Mouse (Mus musculus) MEL (cell line): ENCODE data around the gene Bmper. TPM values are rescaled to one million over a fixed set of nuclear protein-coding genes. Genes with fewer than 3 reads are reported as not detected.

Source experiments
- DNase-seq: peaks from one replicate; pipeline ENCODE4 v3.0.0; 2011; ENCODE audit warnings: low read depth, low spot score
- H3K27ac ChIP-seq: 2 replicates; pipeline ENCODE4 v1.5.1; 2012; ENCODE audit warnings: low read depth, mild to moderate bottlenecking, control low read depth, low read length, moderate library complexity; ENCODE audit not compliant: control insufficient read depth
- H3K27me3 ChIP-seq, 2 experiments: fragments of 150-350 bp in 1 of 2; sonication (generic) in 1 of 2; 2 replicates each; pipeline ENCODE4 v1.6.1; 2012; ENCODE audit warnings: low read length in 2 of 2, mild to moderate bottlenecking in 2 of 2, improper control_type of control experiment in 1 of 2, moderate library complexity in 1 of 2; ENCODE audit not compliant: insufficient read depth in 2 of 2, control insufficient read depth in 1 of 2
- H3K36me3 ChIP-seq, 2 experiments: 2 replicates each; pipeline ENCODE4 v1.6.1; 2012 to 2014; ENCODE audit warnings: low read length in 2 of 2, improper control_type of control experiment in 1 of 2, inconsistent platforms in 1 of 2, mild to moderate bottlenecking in 1 of 2; ENCODE audit not compliant: insufficient read depth in 2 of 2, control insufficient read depth in 1 of 2
- H3K4me1 ChIP-seq, 2 experiments: fragments of 150-350 bp in 1 of 2; sonication (generic) in 1 of 2; 2 replicates each; pipeline ENCODE4 v1.6.1; 2012; ENCODE audit warnings: low read length in 2 of 2, improper control_type of control experiment in 1 of 2, mild to moderate bottlenecking in 1 of 2; ENCODE audit not compliant: insufficient read depth in 2 of 2, control insufficient read depth in 1 of 2
- H3K4me3 ChIP-seq, 2 experiments: fragments of 150-350 bp in 1 of 2; sonication (generic) in 1 of 2; 2 replicates each; pipeline ENCODE4 v1.5.1; 2012; ENCODE audit warnings: low read depth in 2 of 2, low read length in 2 of 2, mild to moderate bottlenecking in 2 of 2, moderate library complexity in 2 of 2, control low read depth in 1 of 2, improper control_type of control experiment in 1 of 2; ENCODE audit not compliant: control insufficient read depth in 1 of 2, insufficient read depth in 1 of 2
- H3K79me2 ChIP-seq: 2 replicates; pipeline ENCODE4 v1.6.1; 2012; ENCODE audit warnings: mild to moderate bottlenecking, low read length, moderate library complexity; ENCODE audit not compliant: control insufficient read depth, poor library complexity, insufficient read depth
- H3K9ac ChIP-seq: 2 replicates; pipeline ENCODE4 v1.6.1; 2012; ENCODE audit warnings: low read depth, mild to moderate bottlenecking, control low read depth, low read length, moderate library complexity; ENCODE audit not compliant: control insufficient read depth, poor library complexity, severe bottlenecking
- H3K9me3 ChIP-seq: fragments of 150-350 bp; sonication (generic); replicated peaks from 2 replicates; pipeline ENCODE4 v1.6.1; 2012; ENCODE audit warnings: mild to moderate bottlenecking, low read length, improper control_type of control experiment, moderate library complexity; ENCODE audit not compliant: insufficient read depth
- CHD2 ChIP-seq: IDR thresholded peaks from 2 replicates; pipeline ENCODE4 v1.6.1; 2011; ENCODE audit warnings: low read length, improper control_type of control experiment
- CTCF ChIP-seq, 3 experiments: IDR thresholded peaks in 2 of 3; conservative IDR thresholded peaks in 1 of 3; 2 replicates each; pipeline ENCODE4 v1.5.1; 2011 to 2012; ENCODE audit warnings: low read length in 3 of 3, low read depth in 2 of 3, mild to moderate bottlenecking in 2 of 3, improper control_type of control experiment in 1 of 3, inconsistent platforms in 1 of 3, mixed read lengths in 1 of 3, moderate library complexity in 1 of 3; ENCODE audit not compliant: control insufficient read depth in 1 of 3, insufficient read depth in 1 of 3, poor library complexity in 1 of 3, severe bottlenecking in 1 of 3
- ETS1 ChIP-seq: IDR thresholded peaks from 2 replicates; pipeline ENCODE4 v1.6.1; 2012; ENCODE audit warnings: low read depth, mild to moderate bottlenecking, inconsistent platforms, low read length, improper control_type of control experiment, moderate library complexity
- KAT2A ChIP-seq: conservative IDR thresholded peaks from 2 replicates; pipeline ENCODE4 v1.6.1; 2012; ENCODE audit warnings: low read depth, low read length, improper control_type of control experiment, inconsistent platforms
- MAFK ChIP-seq: IDR thresholded peaks from 2 replicates; pipeline ENCODE4 v1.6.1; 2011; ENCODE audit warnings: low read depth, mild to moderate bottlenecking, low read length, improper control_type of control experiment, borderline replicate concordance
- MAZ ChIP-seq: IDR thresholded peaks from 2 replicates; pipeline ENCODE4 v1.6.1; 2012; ENCODE audit warnings: low read depth, mild to moderate bottlenecking, inconsistent platforms, low read length, improper control_type of control experiment
- NELFE ChIP-seq: IDR thresholded peaks from 2 replicates; pipeline ENCODE4 v1.6.1; 2011; ENCODE audit warnings: low read depth, low read length, improper control_type of control experiment
- NRF1 ChIP-seq: IDR thresholded peaks from 2 replicates; pipeline ENCODE4 v1.6.1; 2014; ENCODE audit warnings: low read depth, mild to moderate bottlenecking, inconsistent platforms, low read length, improper control_type of control experiment, moderate library complexity; ENCODE audit not compliant: poor library complexity, insufficient read depth, severe bottlenecking
- POLR2AphosphoS2 ChIP-seq: IDR thresholded peaks from 2 replicates; pipeline ENCODE4 v1.6.1; 2011; ENCODE audit warnings: low read length, improper control_type of control experiment
- POLR2AphosphoS5 ChIP-seq: IDR thresholded peaks from 2 replicates; pipeline ENCODE4 v1.6.1; 2012; ENCODE audit warnings: low read depth, borderline replicate concordance, mild to moderate bottlenecking, inconsistent platforms, low read length, moderate library complexity, mixed read lengths
- RCOR1 ChIP-seq: IDR thresholded peaks from 2 replicates; pipeline ENCODE4 v1.6.1; 2012; ENCODE audit warnings: low read depth, mild to moderate bottlenecking, inconsistent platforms, low read length, improper control_type of control experiment
- SIN3A ChIP-seq: IDR thresholded peaks from 2 replicates; pipeline ENCODE4 v1.6.1; 2012; ENCODE audit warnings: low read length, improper control_type of control experiment, inconsistent platforms
- TBP ChIP-seq: IDR thresholded peaks from 2 replicates; pipeline ENCODE4 v1.8.0; 2011; ENCODE audit warnings: low read depth, low read length, improper control_type of control experiment
- ZKSCAN1 ChIP-seq: IDR thresholded peaks from 2 replicates; pipeline ENCODE4 v1.6.1; 2012; ENCODE audit warnings: low read depth, mild to moderate bottlenecking, inconsistent platforms, low read length, improper control_type of control experiment, moderate library complexity
- ZMIZ1 ChIP-seq: IDR thresholded peaks from 2 replicates; pipeline ENCODE4 v1.6.1; 2012; ENCODE audit warnings: low read depth, mild to moderate bottlenecking, inconsistent platforms, low read length, improper control_type of control experiment, moderate library complexity
- polyA plus RNA-seq, 2 experiments: library from polyadenylated mRNA; stranded (reverse) in 1 of 2; unstranded in 1 of 2; fragments of >175 nt in 1 of 2; fragments of >200 nt in 1 of 2; gene quantifications; 2 replicates each; pipeline versions ENCODE4 v1.2.1 to v1.2.4; 2012; ENCODE audit warnings: low replicate concordance in 2 of 2, low read depth in 1 of 2; ENCODE audit not compliant: insufficient read length in 2 of 2, insufficient read depth in 1 of 2, missing spikeins in 1 of 2
- total RNA-seq: library from RNA; depleted of rRNA; stranded (reverse); fragments of 300-350 nt; gene quantifications from 2 replicates; pipeline ENCODE4 v1.2.3, GENCODE M21; 2012

Gene Bmper
- total and polyA plus RNA-seq, 3 experiments, result not detected

- H3K36me3 ChIP-seq, result no peaks in the 10 kb centered on the region
- H3K79me2 ChIP-seq, result no peaks in the 10 kb centered on the region
- H3K9me3 ChIP-seq, result no peaks in the 10 kb centered on the region; the same call in 1 of the 2 replicates
- DNase-seq, result no peak
- no peak overlapping the region for H3K4me3 ChIP-seq
- no peak overlapping the region for H3K9ac ChIP-seq
- no peaks in the 10 kb centered on the region for H3K27me3 ChIP-seq
- H3K27ac ChIP-seq, result no peak overlapping the region
- no peaks in the 10 kb centered on the region for H3K4me1 ChIP-seq
- TF ChIP-seq CHD2 (no peak), POLR2AphosphoS2 (no peak), KAT2A (no peak), MAZ (no peak), POLR2AphosphoS5 (0 out of 2 replicates have a peak, but pooled peaks have one; percentile 68)
Observed at GRCm38 (mm10) chr9:23444975-23445374, 222.1 kb downstream of the Bmper start.

- H3K79me2 ChIP-seq, result no peaks in the 10 kb centered on the region
- DNase-seq, result no peak
- TF ChIP-seq ZKSCAN1 (no peak), CHD2 (no peak), MAFK (no peak), NRF1 (no peak), TBP (no peak)
- H3K4me1 ChIP-seq, result no peaks in the 10 kb centered on the region
- H3K36me3 ChIP-seq, result no peaks in the 10 kb centered on the region
- no peak overlapping the region for H3K27ac ChIP-seq
- H3K9me3 ChIP-seq, result no peaks in the 10 kb centered on the region; the same call in 1 of the 2 replicates
- no peak overlapping the region for H3K9ac ChIP-seq
- no peak overlapping the region for H3K4me3 ChIP-seq
- H3K27me3 ChIP-seq, result no peaks in the 10 kb centered on the region
Observed at GRCm38 (mm10) chr9:23447271-23447961, 224.5 kb downstream of the Bmper start.

GRCm38 (mm10) chr9:23453309-23453708 lies 230.4 kb downstream of the Bmper start:
- H3K4me3 ChIP-seq, result no peak overlapping the region
- H3K27me3 ChIP-seq, result no peaks in the 10 kb centered on the region

More at GRCm38 (mm10) chr9:23453309-23453708, 230.4 kb downstream of the Bmper start:
- Histone ChIP-seq H3K9me3 (no peaks in the 10 kb centered on the region), H3K79me2 (no peaks in the 10 kb centered on the region), H3K4me1 (no peaks in the 10 kb centered on the region), H3K36me3 (no peaks in the 10 kb centered on the region), H3K9ac (no peak overlapping the region), H3K27ac (no peak overlapping the region)
- no peak for DNase-seq
- TF ChIP-seq ETS1 (no peak), RCOR1 (no peak), NELFE (no peak), SIN3A (no peak), CTCF (IDR thresholded peaks at IDR 0.05 in 2 of 3, conservative IDR thresholded peaks at IDR 0.05 in 1 of 3; ENCODE audit: control insufficient read depth in 1 of 3, insufficient read depth in 1 of 3, low read depth in 2 of 3, low read length in 3 of 3, poor library complexity in 1 of 3, severe bottlenecking in 1 of 3) (no peak), ZMIZ1 (no peak)
